Mouse (Mus musculus): ENCODE data around the gene Dnaja2.
A peak's percentile ranks its signal among the peaks of the same experiment; 100 is the strongest.

The Dnaja2 gene

GRCm38 (mm10) chr8:85554391-85555180 lies 558 bp downstream of the Dnaja2 start:
- DNase-seq (ENCODE audit: low spot score) = peak; percentile 58

GRCm38 (mm10) chr8:85551934-85552333 lies 3.2 kb downstream of the Dnaja2 start:
- no peak for DNase-seq (ENCODE audit: low spot score)

GRCm38 (mm10) chr8:85536332-85536731 lies 18.8 kb downstream of the Dnaja2 start:
- DNase-seq (ENCODE audit: low spot score) = no peak

- no peak for DNase-seq (ENCODE audit: low spot score)
Observed at GRCm38 (mm10) chr8:85534163-85534562, 21.0 kb downstream of the Dnaja2 start.

DNA sequence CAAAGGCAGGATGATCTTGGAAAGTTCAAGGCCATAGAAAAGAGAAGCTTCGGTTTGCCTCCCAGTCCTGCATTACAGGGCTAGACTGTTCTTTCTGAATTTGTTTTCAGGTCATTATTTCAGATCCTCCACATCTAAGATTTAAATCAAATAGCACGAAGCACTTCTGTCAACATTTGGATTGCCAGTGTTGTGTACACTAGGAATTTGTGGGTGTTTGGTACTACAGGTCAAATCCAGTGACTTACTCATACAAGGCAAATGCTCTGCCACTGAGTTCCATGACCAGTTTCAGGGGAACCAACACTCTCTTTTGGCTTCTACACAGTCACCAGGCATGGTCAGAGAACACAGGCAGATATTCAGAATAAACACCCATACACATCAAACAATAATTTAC lies 21.7 kb downstream of the Dnaja2 start:
- no peak for DNase-seq (ENCODE audit: low spot score)

- no peak for DNase-seq (ENCODE audit: low spot score)
Observed at GRCm38 (mm10) chr8:85532843-85533242, 22.3 kb downstream of the Dnaja2 start.

DNA sequence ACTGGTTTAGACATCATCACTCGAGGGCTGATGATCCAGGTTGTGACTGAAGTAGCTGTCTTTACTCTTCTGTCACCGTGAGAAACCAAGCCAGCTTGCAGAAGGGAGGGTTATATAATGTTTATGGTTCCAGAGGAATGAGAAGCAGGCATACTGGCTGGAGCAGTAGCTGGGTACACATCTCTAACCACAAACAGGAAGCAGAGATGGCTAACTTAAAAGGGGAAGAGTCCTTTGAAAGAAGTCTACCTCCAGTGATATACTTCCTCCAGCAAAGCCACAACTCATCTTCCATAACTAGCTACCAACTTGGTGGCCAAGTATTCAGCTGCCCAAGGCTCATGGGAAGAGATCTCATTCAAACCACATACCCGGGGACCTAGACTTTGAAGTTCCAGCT lies 23.7 kb downstream of the Dnaja2 start:
- DNase-seq (ENCODE audit: low spot score) = no peak

GRCm38 (mm10) chr8:85530717-85531116 lies 24.4 kb downstream of the Dnaja2 start:
- no peak for DNase-seq (ENCODE audit: low spot score)

DNA sequence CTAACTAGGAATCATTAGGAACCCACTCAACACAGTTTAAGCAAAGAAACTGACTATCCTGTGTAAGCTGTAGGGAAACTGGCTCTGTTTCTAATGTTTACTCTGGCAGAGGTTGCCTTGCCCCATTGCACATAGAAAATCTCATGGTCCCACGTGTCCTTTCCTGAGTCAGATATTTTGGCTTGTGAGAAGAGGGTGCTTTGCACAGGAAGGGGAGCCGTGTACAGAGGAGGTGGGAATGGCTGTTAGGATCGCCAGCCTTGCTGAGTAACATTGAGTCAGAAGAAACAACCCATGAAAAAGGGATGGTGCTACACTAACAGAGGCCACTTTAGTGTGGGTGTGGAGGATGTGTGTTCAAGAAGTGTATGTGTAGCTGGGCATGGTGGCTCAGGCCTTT lies 26.2 kb downstream of the Dnaja2 start:
- no peak for DNase-seq (ENCODE audit: low spot score)

DNA sequence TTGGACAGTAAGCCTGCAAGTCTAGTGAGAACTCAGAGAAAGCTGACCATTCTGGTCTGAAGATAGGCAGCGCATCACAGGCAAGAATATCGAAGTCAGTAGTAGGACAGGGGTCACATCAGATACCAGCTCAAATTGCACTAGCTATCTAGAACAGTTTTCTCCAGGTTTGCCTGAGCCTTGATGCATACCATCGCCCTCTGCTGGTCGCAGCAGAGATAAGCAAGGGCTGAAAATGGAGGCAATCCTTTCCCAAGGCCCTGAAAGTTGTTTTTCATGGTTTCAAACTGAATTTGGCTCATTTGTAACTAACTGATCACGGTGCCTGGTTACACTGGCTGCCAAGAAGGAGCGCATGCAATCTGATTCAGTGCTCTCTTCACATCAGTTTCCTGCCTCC lies 29.0 kb downstream of the Dnaja2 start:
- peak; percentile 78 for DNase-seq (ENCODE audit: low spot score)

DNA sequence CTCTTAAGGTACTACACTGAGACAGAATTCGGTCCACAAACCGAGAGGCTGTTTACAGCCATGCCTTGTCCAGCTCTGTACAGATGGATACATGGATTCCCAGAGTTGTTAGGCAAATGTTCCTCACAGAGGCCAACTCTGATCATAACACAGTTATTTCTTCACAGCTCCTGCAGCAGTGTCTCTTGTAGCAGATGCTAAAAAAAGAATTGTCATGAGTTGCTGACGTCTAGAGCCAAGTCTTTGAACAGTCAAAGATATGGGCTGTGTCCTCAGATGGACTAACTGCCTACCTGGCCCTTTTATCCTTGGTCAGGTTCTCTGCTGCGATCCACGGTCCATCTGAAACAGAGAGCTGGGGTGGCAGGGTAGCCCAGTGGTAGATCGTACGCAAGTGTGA lies 31.1 kb downstream of the Dnaja2 start:
- DNase-seq (ENCODE audit: low spot score) = no peak

DNA sequence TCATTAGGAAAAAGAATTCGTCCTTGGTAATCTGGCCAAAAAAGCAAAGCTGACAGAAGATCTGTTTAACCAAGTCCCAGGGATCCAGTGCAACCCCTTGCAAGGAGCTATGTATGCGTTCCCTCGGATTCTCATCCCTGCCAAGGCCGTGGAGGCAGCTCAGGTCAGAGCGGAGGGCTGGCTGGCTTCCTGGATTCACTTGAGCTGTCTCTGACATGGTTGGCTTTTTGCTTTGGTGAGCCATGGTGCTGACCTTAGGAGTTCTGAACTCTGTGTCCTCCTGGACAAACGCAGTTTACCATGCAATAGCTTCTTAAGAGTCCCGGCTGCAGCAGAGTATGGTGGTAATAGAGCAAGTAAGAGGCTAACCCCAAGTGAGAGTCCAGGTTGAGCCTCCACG lies 33.8 kb downstream of the Dnaja2 start:
- DNase-seq (ENCODE audit: low spot score) = no peak

DNA sequence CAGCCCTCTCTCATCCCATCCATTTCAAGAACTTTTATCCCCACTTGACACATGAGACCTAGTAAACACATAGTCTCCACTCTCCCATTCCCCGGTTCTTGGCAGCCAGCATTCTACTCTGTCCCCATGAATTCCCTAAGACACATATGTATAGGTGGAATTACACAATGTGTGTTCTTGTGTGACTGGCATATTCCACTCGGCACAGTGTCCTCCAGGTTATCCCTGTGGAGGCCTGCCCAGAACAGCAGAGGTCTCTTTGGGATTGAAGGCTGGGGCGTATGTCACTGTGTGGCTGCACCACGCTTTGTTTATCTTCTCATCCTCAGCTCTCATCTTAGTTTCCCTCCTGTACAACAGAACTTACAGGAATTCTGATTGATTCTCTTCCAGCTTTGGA lies 34.6 kb downstream of the Dnaja2 start:
- no peak for DNase-seq (ENCODE audit: low spot score)

- no peak for DNase-seq (ENCODE audit: low spot score)
Observed at GRCm38 (mm10) chr8:85517956-85518355, 37.2 kb downstream of the Dnaja2 start.

- DNase-seq (ENCODE audit: low spot score) = no peak
Observed at GRCm38 (mm10) chr8:85517336-85517735, 37.8 kb downstream of the Dnaja2 start.

DNA sequence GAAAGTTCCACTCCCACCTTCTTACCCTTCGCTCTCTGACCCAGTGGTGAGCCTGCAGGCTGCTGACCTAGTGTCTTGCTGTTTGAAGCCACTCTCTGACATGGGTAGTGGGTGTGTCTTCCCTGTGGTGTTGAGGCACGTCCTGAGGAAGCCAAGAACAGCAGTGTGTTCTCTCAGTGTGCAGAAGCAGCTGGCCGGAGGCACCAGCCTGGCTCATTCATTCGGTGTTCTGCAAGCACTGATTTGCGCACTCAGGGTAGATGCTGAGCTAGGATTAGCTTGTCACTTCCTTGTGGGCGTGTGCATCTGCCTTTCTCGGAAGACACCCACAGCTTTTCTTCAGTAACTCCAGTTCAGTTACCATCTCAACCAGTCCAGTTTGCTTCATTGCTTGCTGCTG lies 39.8 kb downstream of the Dnaja2 start:
- no peak for DNase-seq (ENCODE audit: low spot score)

DNA sequence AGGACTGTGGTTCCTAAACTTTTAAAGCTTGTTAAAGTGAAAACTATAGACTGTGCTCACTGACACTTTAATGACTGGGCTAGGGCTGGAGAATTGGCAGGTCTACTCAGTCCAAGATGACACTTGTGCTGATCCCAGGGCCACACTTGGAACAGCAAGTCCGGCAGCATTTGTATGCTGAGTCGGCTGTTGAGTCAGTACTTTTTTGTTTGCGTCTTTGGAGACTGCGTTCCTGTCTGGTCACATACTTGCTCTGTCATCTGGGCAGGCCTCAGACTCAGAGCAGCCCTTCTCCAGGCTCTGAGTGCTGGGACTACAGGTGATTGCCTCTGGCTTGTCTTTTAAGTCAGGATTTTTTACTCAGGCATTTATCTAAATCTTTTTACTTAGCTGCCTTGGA lies 41.9 kb downstream of the Dnaja2 start:
- DNase-seq (ENCODE audit: low spot score) = no peak

- no peak for DNase-seq (ENCODE audit: low spot score)
Observed at GRCm38 (mm10) chr8:85512234-85512633, 42.9 kb downstream of the Dnaja2 start.

- DNase-seq (ENCODE audit: low spot score) = no peak
Observed at GRCm38 (mm10) chr8:85508661-85509060, 46.5 kb downstream of the Dnaja2 start.

- DNase-seq (ENCODE audit: low spot score) = no peak
Observed at GRCm38 (mm10) chr8:85506620-85507019, 48.5 kb downstream of the Dnaja2 start.

DNA sequence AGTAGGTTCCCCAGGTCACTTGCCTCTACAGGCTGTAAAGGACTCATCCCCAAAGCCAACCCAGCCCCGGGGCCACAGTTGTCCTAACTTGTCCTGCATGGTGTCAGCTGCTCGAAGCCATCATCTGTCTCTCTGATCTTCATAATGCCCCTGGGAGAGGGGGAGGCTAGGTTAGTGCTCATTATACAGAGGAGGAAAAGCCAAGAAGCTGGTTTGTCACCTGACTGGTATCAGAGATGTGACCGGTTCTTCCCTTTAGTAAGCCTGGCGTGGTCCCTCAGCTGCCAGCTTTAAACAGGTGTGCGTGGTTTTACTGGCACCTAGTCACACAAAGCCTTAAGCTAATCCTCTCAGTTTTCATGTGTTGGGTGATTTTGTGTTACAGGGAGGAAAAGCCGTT lies 50.4 kb downstream of the Dnaja2 start:
- no peak for DNase-seq (ENCODE audit: low spot score)

DNA sequence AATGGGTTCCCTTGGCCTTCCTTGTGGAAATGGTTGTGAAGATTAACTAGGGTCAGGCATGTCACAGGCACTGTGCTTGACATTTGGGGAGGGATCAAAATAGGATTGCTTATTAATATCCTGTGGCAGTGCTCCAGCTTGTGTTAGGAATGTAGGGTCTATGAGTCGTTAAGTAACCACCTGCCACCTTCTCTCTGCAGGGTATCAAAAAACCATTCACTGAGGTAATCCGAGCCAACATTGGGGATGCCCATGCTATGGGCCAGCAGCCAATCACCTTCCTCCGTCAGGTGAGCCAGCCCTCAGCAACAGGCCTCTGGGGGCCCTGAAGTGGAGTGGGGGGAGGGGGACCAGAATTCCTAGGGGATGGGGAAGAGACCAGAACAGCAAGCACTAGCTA lies 52.1 kb downstream of the Dnaja2 start:
- no peak for DNase-seq (ENCODE audit: low spot score)

GRCm38 (mm10) chr8:85502381-85502780 lies 52.8 kb downstream of the Dnaja2 start:
- no peak for DNase-seq (ENCODE audit: low spot score)

DNA sequence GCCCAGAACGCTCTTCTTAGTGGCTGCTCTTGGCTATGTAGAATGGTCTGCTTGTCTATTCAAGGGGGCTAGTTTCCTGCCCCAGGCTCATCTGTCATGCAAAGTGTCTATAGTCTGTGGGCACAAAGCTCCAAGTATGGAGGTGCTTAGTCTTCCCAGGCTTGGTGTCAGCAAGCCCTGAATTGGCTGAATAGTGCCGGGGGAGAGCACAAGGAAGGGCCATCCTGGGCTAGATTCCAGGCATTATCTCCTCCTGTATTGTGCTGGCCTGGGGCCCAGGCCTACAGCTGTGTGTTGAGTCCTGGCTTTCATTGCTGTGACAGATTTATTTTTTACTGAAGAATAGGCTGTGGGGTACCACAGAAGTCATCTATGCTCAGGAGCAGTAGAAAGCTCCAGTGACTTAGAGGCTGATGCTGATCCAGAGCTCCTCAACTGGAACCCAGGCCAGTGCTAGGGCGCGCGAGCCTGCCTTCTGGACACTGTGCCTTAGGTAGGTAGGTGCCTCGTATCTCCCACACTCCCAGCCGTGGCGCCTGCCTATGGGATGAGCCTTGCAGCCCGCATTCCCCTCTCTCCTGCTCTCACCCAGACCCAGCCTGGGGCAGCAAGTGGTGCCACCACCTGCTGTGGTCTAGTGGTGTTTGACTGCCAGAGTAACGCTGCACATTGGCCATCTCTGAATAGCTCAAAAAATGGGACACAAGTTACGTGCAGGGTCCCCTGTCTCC lies 54.0 kb downstream of the Dnaja2 start:
- DNase-seq (ENCODE audit: low spot score) = no peak

All from embryo, embryonic 10.5 days (tissue).